Mouse (Mus musculus) midbrain, postnatal 0 days (tissue): ENCODE measurements around the gene Etfb. TPM values are rescaled to one million over a fixed set of nuclear protein-coding genes. Genes with fewer than 3 reads are reported as not detected.

ENCODE experiments used
- ATAC-seq: fragments of 200-750 bp; cut with Nextera tagmentation; 2 replicates; pipeline ENCODE4 v1.8.0; 2017; ENCODE audit warnings: moderate number of reproducible peaks, mild to moderate bottlenecking, moderate TSS enrichment, moderate library complexity; ENCODE audit not compliant: low FRiP score
- DNase-seq: peaks from one replicate; pipeline ENCODE4 v3.0.0-alpha.2; 2015; ENCODE audit warnings: low spot score
- H3K27ac ChIP-seq: fragments of 300-500 bp; sonication (generic); 2 replicates; pipeline ENCODE4 v1.5.1; 2014; ENCODE audit warnings: low read depth, mild to moderate bottlenecking, low read length, mixed read lengths
- H3K27me3 ChIP-seq: fragments of 300-500 bp; sonication (generic); 2 replicates; pipeline ENCODE4 v1.6.1; 2014; ENCODE audit warnings: low read length, control low read depth, mixed read lengths; ENCODE audit not compliant: insufficient read depth
- H3K36me3 ChIP-seq: fragments of 300-500 bp; sonication (generic); 2 replicates; pipeline ENCODE4 v1.6.1; 2014; ENCODE audit warnings: low read length, control low read depth, mixed read lengths; ENCODE audit not compliant: insufficient read depth
- H3K4me1 ChIP-seq: fragments of 300-500 bp; sonication (generic); 2 replicates; pipeline ENCODE4 v1.6.1; 2014; ENCODE audit warnings: mild to moderate bottlenecking, control low read depth, antibody characterized with exemption, low read length, mixed read lengths; ENCODE audit not compliant: insufficient read depth
- H3K4me2 ChIP-seq: fragments of 300-500 bp; sonication (generic); 2 replicates; pipeline ENCODE4 v1.6.1; 2014; ENCODE audit warnings: low read depth, mild to moderate bottlenecking, low read length, mixed read lengths; ENCODE audit not compliant: poor library complexity, severe bottlenecking
- H3K4me3 ChIP-seq: fragments of 300-500 bp; sonication (generic); 2 replicates; pipeline ENCODE4 v1.5.1; 2014; ENCODE audit warnings: low read depth, mild to moderate bottlenecking, low read length, moderate library complexity
- H3K9ac ChIP-seq: fragments of 300-500 bp; sonication (generic); replicated peaks from 2 replicates; pipeline ENCODE4 v1.6.1; 2014; ENCODE audit warnings: mild to moderate bottlenecking, low read length, moderate library complexity, mixed read lengths; ENCODE audit not compliant: poor library complexity, severe bottlenecking
- H3K9me3 ChIP-seq: fragments of 300-500 bp; sonication (generic); 2 replicates; pipeline ENCODE4 v1.6.1; 2016; ENCODE audit warnings: low read length, control low read depth
- CTCF ChIP-seq: IDR thresholded peaks from 2 replicates; pipeline ENCODE4 v1.5.1; 2016; ENCODE audit warnings: antibody characterized with exemption, mild to moderate bottlenecking
- WGBS: fragments of 180-500 bp; shearing (Covaris S2); extraction: QIAGEN DNeasy Blood & Tissue Kit; methylation state at CpG from one replicate; pipeline ENCODE4 v1.1.7; 2014; 5-methylcytosine and 5-hydroxymethylcytosine counted together
- microRNA-seq: library from miRNA; unstranded; fragments of <30 nt; microRNA quantifications from one replicate; pipeline ENCODE4, GENCODE M21; 2016; ENCODE audit warnings: borderline number of aligned reads
- polyA plus RNA-seq: library from polyadenylated mRNA; unstranded; fragments of >200 nt; fragmentation: Nextera tagmentation; extraction: Ambion mirVana; gene quantifications from 2 replicates; pipeline ENCODE4 v1.2.1, GENCODE M21; 2015
- total RNA-seq: library from RNA; depleted of rRNA; stranded (reverse); fragments of >200 nt; gene quantifications from 2 replicates; pipeline ENCODE4 v1.2.3, GENCODE M21; 2014; rRNA removed

Etfb gene
- total and polyA plus RNA-seq, 2 experiments from 2014 or later: 28.6 to 94.0 TPM

DNA sequence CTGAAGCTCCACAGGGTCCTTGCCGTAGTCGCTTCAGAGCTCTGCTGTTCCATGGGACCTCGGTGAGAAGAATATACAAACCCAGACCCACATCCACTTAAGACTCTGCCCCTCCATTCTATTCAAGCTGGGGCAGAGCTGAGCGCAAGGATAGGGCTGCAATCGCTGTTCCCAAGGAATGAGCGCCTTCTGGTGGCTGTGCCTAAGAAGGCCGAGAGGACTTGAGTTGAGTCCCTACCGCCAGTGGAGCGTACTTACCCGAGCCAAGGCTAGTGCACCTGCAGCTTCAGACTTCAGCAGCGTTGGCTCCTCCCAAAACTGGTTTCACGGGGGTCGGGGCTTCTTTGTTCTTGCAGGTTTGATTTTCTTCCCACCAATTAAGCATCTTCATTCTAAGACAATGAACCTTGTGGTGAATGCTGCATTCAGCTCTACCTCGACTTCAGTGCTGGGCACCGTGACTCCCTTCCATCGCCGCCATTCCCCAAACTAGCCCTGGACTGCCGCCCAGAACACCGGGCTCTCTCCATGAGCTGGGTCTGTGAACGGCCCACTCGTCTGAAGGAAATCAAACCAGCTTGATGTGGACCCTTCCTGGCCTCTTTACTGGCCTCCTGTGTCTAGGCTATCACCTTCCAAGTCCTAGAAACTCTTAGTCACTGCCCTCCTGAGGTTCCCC lies 51.6 kb downstream of the Etfb start:
- DNase-seq: peak; percentile 80
- no peaks in the 10 kb centered on the region for H3K9me3 ChIP-seq
- TF ChIP-seq CTCF: peak; percentile 77
- H3K4me3 ChIP-seq: no peak overlapping the region
- ATAC-seq: peak; percentile 45; the same call in 1 of the 2 replicates
- H3K36me3 ChIP-seq: no peaks in the 10 kb centered on the region
- H3K4me1 ChIP-seq: no peaks in the 10 kb centered on the region
- H3K27me3 ChIP-seq: no peaks in the 10 kb centered on the region
- no peak overlapping the region for H3K9ac ChIP-seq
- no peak overlapping the region for H3K27ac ChIP-seq
- 12% methylated on average over 21 of the region's 21 CpGs for WGBS
- no peak overlapping the region for H3K4me2 ChIP-seq

Small RNAs within 50 kb of the gene (microRNA-seq; reads per million reads assigned to microRNA genes)
- gene Mir7051: not detected

Other genes starting within 250 kb of the Etfb start
- 25.8 and 33.1 TPM in 2 replicates for gene Zfp715, start 130.8 kb upstream of the Etfb start, total RNA-seq
- 16.5 and 17.1 TPM in 2 replicates for gene Zfp715, start 130.8 kb upstream of the Etfb start, polyA plus RNA-seq
- gene Siglecf, start 92.7 kb upstream of the Etfb start, total RNA-seq: 0.09 and 0.22 TPM in 2 replicates
- gene Siglecf, start 92.7 kb upstream of the Etfb start, polyA plus RNA-seq: 0.11 and 0.26 TPM in 2 replicates
- gene Siglecg, start 35.9 kb upstream of the Etfb start, total RNA-seq: 0.05 TPM in 1 of 2 replicates, not detected in the other
- not detected in 2 replicates for gene Siglecg, start 35.9 kb upstream of the Etfb start, polyA plus RNA-seq
- gene Lim2, start 16.4 kb upstream of the Etfb start, total RNA-seq: not detected in 2 replicates
- not detected in 2 replicates for gene Lim2, start 16.4 kb upstream of the Etfb start, polyA plus RNA-seq
- gene Nkg7, start 7.0 kb upstream of the Etfb start, total RNA-seq: not detected in 2 replicates
- 0.32 TPM in 1 of 2 replicates, not detected in the other for gene Nkg7, start 7.0 kb upstream of the Etfb start, polyA plus RNA-seq
- gene Cldnd2, start 3.3 kb upstream of the Etfb start, total RNA-seq: not detected in 2 replicates
- not detected in 2 replicates for gene Cldnd2, start 3.3 kb upstream of the Etfb start, polyA plus RNA-seq
- 1.7 and 6.6 TPM in 2 replicates for gene Gm45233, start within 50 bp of the Etfb start, total RNA-seq
- 0.44 and 0.71 TPM in 2 replicates for gene Gm45233, start within 50 bp of the Etfb start, polyA plus RNA-seq
- gene Vsig10l, start 19.1 kb downstream of the Etfb start, total RNA-seq: 25.8 and 40.2 TPM in 2 replicates
- gene Vsig10l, start 19.1 kb downstream of the Etfb start, polyA plus RNA-seq: 29.0 and 29.7 TPM in 2 replicates
- 54.7 and 72.4 TPM in 2 replicates for gene Iglon5, start 46.0 kb downstream of the Etfb start, total RNA-seq
- gene Iglon5, start 46.0 kb downstream of the Etfb start, polyA plus RNA-seq: 7.8 and 7.9 TPM in 2 replicates
- not detected in 2 replicates for gene 4931406B18Rik, start 61.9 kb downstream of the Etfb start, total RNA-seq
- not detected in 2 replicates for gene 4931406B18Rik, start 61.9 kb downstream of the Etfb start, polyA plus RNA-seq
- 1.5 TPM in 2 replicates for gene Cd33, start 100.3 kb downstream of the Etfb start, total RNA-seq
- 1.4 and 2.1 TPM in 2 replicates for gene Cd33, start 100.3 kb downstream of the Etfb start, polyA plus RNA-seq
- gene Zfp658, start 118.2 kb downstream of the Etfb start, total RNA-seq: 9.4 and 13.0 TPM in 2 replicates
- 2.4 and 3.1 TPM in 2 replicates for gene Zfp658, start 118.2 kb downstream of the Etfb start, polyA plus RNA-seq
- 13.9 and 15.5 TPM in 2 replicates for gene Zfp719, start 135.5 kb downstream of the Etfb start, total RNA-seq
- gene Zfp719, start 135.5 kb downstream of the Etfb start, polyA plus RNA-seq: 4.9 and 5.5 TPM in 2 replicates
- gene Zfp819, start 163.1 kb downstream of the Etfb start, total RNA-seq: 1.3 and 1.6 TPM in 2 replicates
- gene Zfp819, start 163.1 kb downstream of the Etfb start, polyA plus RNA-seq: 0.23 and 0.49 TPM in 2 replicates
- gene Ceacam18, start 190.6 kb downstream of the Etfb start, total RNA-seq: not detected in 2 replicates
- not detected in 2 replicates for gene Ceacam18, start 190.6 kb downstream of the Etfb start, polyA plus RNA-seq
- gene Siglece, start 216.1 kb downstream of the Etfb start, total RNA-seq: not detected in 2 replicates
- 0.43 TPM in 1 of 2 replicates, not detected in the other for gene Siglece, start 216.1 kb downstream of the Etfb start, polyA plus RNA-seq
- gene Ctu1, start 227.9 kb downstream of the Etfb start, total RNA-seq: 36.7 and 40.4 TPM in 2 replicates
- gene Ctu1, start 227.9 kb downstream of the Etfb start, polyA plus RNA-seq: 21.2 and 21.6 TPM in 2 replicates
- not detected in 2 replicates for gene Klk14, start 246.3 kb downstream of the Etfb start, total RNA-seq
- not detected in 2 replicates for gene Klk14, start 246.3 kb downstream of the Etfb start, polyA plus RNA-seq